Mouse (Mus musculus) ES-Bruce4 (cell line): ENCODE measurements around the gene Pithd1. TPM values are rescaled to one million over a fixed set of nuclear protein-coding genes. Genes with fewer than 3 reads are reported as not detected.
A peak's percentile ranks its signal among the peaks of the same experiment; 100 is the strongest.

ENCODE experiments used
- H3K27ac ChIP-seq: 2 replicates; pipeline ENCODE4 v1.5.1; 2012; ENCODE audit warnings: low read length, inconsistent platforms; ENCODE audit not compliant: insufficient read depth
- H3K27me3 ChIP-seq: 2 replicates; pipeline ENCODE4 v1.6.1; 2012; ENCODE audit warnings: mild to moderate bottlenecking, low read length, inconsistent platforms; ENCODE audit not compliant: control insufficient read depth, poor library complexity, insufficient read depth, severe bottlenecking
- H3K36me3 ChIP-seq: 2 replicates; pipeline ENCODE4 v1.6.1; 2012; ENCODE audit warnings: inconsistent platforms, mild to moderate bottlenecking, low read length, moderate library complexity; ENCODE audit not compliant: control insufficient read depth, poor library complexity, insufficient read depth, severe bottlenecking
- H3K4me1 ChIP-seq: one replicate; pipeline ENCODE4 v1.8.1; 2011; ENCODE audit warnings: low read length; ENCODE audit not compliant: control insufficient read depth, insufficient read depth
- H3K4me3 ChIP-seq: 2 replicates; pipeline ENCODE4 v1.5.1; 2011; ENCODE audit warnings: low read depth, mild to moderate bottlenecking, low read length
- H3K9ac ChIP-seq: 2 replicates; pipeline ENCODE4 v1.6.1; 2012; ENCODE audit warnings: low read depth, mild to moderate bottlenecking, inconsistent platforms; ENCODE audit not compliant: poor library complexity, severe bottlenecking
- H3K9me3 ChIP-seq: replicated peaks from 2 replicates; pipeline ENCODE4 v1.6.1; 2012; ENCODE audit warnings: mild to moderate bottlenecking, low read length, inconsistent platforms; ENCODE audit not compliant: control insufficient read depth, poor library complexity, insufficient read depth, severe bottlenecking
- CTCF ChIP-seq: IDR thresholded peaks from one replicate; pipeline ENCODE4 v1.8.1; 2011; ENCODE audit warnings: low read depth, low read length
- EP300 ChIP-seq: IDR thresholded peaks from 2 replicates; pipeline ENCODE4 v1.6.1; 2011; ENCODE audit warnings: low read depth, low read length; ENCODE audit not compliant: insufficient read depth
- POLR2A ChIP-seq: IDR thresholded peaks from one replicate; pipeline ENCODE4 v1.8.1; 2011; ENCODE audit warnings: low read length; ENCODE audit not compliant: insufficient read depth
- polyA plus RNA-seq: library from polyadenylated mRNA; stranded (reverse); fragments of >200 nt; gene quantifications from 2 replicates; pipeline ENCODE4 v1.2.4, GENCODE M21; 2011; ENCODE audit warnings: low read depth; ENCODE audit not compliant: missing spikeins, insufficient read depth, insufficient read length

Pithd1 gene
- polyA plus RNA-seq, 1 experiment = 44.9 TPM

- H3K36me3 ChIP-seq = peaks cover 51% of the 10 kb centered on the region
- H3K27ac ChIP-seq = no peak overlapping the region
- TF ChIP-seq CTCF (no peak), EP300 (no peak), POLR2A (no peak)
- H3K9me3 ChIP-seq = no peaks in the 10 kb centered on the region
- no peak overlapping the region for H3K4me3 ChIP-seq
- H3K9ac ChIP-seq = no peak overlapping the region
- H3K4me1 ChIP-seq = no peaks in the 10 kb centered on the region
- H3K27me3 ChIP-seq = no peaks in the 10 kb centered on the region
Measured at GRCm38 (mm10) chr4:136004921-136005320, 17.9 kb upstream of the Pithd1 start.

GRCm38 (mm10) chr4:136004107-136004675 lies 17.1 kb upstream of the Pithd1 start:
- peaks cover 44% of the 10 kb centered on the region for H3K36me3 ChIP-seq
- no peak overlapping the region for H3K9ac ChIP-seq
- TF ChIP-seq POLR2A (no peak), CTCF (no peak), EP300 (no peak)
- no peak overlapping the region for H3K27ac ChIP-seq
- H3K4me3 ChIP-seq = no peak overlapping the region
- no peaks in the 10 kb centered on the region for H3K9me3 ChIP-seq
- no peaks in the 10 kb centered on the region for H3K4me1 ChIP-seq
- H3K27me3 ChIP-seq = no peaks in the 10 kb centered on the region

- H3K9me3 ChIP-seq = peaks cover 5% of the 10 kb centered on the region; the same call in 1 of the 2 replicates
- H3K36me3 ChIP-seq = no peaks in the 10 kb centered on the region
- no peaks in the 10 kb centered on the region for H3K27me3 ChIP-seq
- H3K27ac ChIP-seq = no peak overlapping the region
- TF ChIP-seq POLR2A (no peak), CTCF (no peak), EP300 (no peak)
- no peaks in the 10 kb centered on the region for H3K4me1 ChIP-seq
- no peak overlapping the region for H3K4me3 ChIP-seq
- H3K9ac ChIP-seq = no peak overlapping the region
Measured at GRCm38 (mm10) chr4:135995118-135995517, 8.1 kb upstream of the Pithd1 start.

GRCm38 (mm10) chr4:135993941-135994340 lies 6.9 kb upstream of the Pithd1 start:
- H3K36me3 ChIP-seq = no peaks in the 10 kb centered on the region

GRCm38 (mm10) chr4:135987714-135988113 lies 650 bp upstream of the Pithd1 start:
- Histone ChIP-seq H3K4me1 (peaks cover 3% of the 10 kb centered on the region), H3K4me3 (peak overlapping the region; percentile 77), H3K9me3 (no peaks in the 10 kb centered on the region), H3K27ac (no peak overlapping the region), H3K27me3 (no peaks in the 10 kb centered on the region), H3K36me3 (peaks cover 5% of the 10 kb centered on the region), H3K9ac (peak overlapping the region; percentile 90)
- TF ChIP-seq POLR2A (no peak), EP300 (no peak), CTCF (no peak)

More at GRCm38 (mm10) chr4:135993941-135994340, 6.9 kb upstream of the Pithd1 start:
- peaks cover 5% of the 10 kb centered on the region; the same call in 1 of the 2 replicates for H3K9me3 ChIP-seq
- TF ChIP-seq EP300 = no peak
- TF ChIP-seq POLR2A = no peak
- no peak for TF ChIP-seq CTCF
- no peak overlapping the region for H3K9ac ChIP-seq
- H3K27me3 ChIP-seq = no peaks in the 10 kb centered on the region
- H3K4me1 ChIP-seq = no peaks in the 10 kb centered on the region
- no peak overlapping the region for H3K27ac ChIP-seq
- H3K4me3 ChIP-seq = no peak overlapping the region

- no peak for TF ChIP-seq EP300
- TF ChIP-seq POLR2A = no peak
- no peak for TF ChIP-seq CTCF
Measured at GRCm38 (mm10) chr4:135986301-135986942, 642 bp downstream of the Pithd1 start.

More at GRCm38 (mm10) chr4:135986301-135986942, 642 bp downstream of the Pithd1 start:
- Histone ChIP-seq H3K9me3 (no peaks in the 10 kb centered on the region), H3K27ac (no peak overlapping the region), H3K4me3 (peak overlapping the region; percentile 91), H3K27me3 (no peaks in the 10 kb centered on the region), H3K9ac (peak overlapping the region; percentile 90), H3K4me1 (peaks cover 3% of the 10 kb centered on the region), H3K36me3 (peaks cover 5% of the 10 kb centered on the region)
